Mouse (Mus musculus): ENCODE measurements around the gene Ppa1.

Ppa1 gene

DNA sequence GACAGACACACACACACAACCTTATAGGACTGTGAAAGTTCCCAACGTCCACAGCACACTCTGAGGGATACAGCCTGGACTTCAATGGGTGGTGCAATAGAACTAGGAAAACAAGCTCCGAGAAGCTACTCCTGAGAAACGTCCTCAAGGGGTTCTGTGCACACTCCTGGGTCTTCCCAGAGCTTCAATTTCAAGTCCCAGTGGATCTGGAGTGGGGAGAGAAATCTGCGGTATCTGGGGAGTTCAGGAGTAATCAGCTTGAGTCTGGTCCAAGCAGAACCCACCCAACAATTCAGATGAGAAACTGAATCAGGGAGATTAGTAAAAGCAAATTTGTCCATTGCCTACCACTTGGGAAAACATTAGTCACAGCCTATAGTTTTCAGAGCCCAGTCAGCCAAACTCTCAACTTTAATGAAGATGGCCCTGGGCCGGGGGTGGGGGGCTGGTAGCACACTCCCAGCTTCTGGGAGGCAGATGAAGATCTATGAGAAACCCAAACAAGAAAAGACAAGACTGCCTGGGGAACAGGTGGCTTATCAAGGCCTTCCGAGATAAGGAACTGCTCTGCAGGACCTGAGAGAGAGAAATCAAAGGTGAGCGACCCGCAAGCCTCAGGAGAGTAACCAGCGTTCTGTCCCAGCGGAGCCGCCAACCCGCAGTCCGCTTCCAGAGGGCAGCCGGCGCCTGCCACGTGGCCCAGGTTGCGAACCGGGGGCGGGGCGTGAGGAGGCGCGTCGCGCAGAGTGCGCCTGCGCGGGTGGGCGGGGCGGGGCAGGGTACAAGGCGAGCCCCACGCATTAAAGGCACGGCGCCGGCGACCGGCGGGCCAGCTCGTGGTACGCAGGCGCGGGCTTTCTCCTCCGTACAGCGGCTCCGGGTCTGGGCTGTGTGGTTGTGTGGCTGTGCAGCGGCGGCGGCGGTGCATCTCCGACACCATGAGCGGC is at the start of gene Ppa1:
TSS of gene Ppa1 (plus strand) at position 763 of the 947 bp plus-strand sequence.
- in situ Hi-C loops (cut with MboI; ENCODE audit: unreplicated experiment in 2 of 2): no loop called here

GRCm38 (mm10) chr10:61599556-61600114 is 48.7 kb upstream of the Ppa1 start:
- in situ Hi-C loops (cut with MboI; ENCODE audit: unreplicated experiment in 2 of 2): loop anchor here (5.0 to 25.0 kb wide), 2 partner anchors 132 to 588 kb away; no protein-coding TSS in a partner anchor

DNA sequence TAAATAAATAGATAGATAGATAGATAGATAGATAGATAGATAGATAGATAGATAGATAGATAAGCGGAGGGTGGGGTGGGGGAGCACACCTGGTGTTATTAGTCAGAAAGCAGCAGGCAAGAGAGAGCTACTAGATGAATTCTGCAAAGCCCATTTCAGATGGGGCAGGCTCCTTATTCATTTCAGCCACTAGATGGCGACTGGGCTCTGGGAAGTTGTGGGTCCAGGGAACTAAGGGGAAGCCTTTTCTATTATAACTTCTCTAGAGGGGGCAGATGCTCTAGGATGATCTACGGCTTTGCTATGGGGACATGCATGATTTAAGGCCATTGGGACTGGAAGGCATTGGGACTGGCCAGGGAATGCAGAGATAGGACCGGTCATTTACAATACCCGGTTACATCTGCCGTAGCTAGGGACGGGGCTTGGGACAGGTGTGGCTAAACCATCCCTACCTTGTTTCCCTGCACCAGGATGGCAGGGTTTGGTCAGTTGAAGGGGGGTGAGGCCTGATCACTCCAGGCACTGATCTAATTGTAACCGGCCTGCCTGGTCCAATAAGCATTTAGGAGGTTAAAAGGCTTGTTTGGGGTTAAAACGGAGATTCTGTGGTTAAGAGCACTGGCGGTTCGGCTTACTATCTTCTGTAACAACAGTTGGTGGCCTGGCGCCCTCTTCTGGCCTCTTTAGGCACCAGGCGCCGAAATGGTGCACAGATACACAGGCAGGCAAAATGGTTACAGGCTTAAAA is 45.9 kb upstream of the Ppa1 start:
- in situ Hi-C loops (cut with MboI; ENCODE audit: unreplicated experiment in 2 of 2): loop anchor here (5.0 to 25.0 kb wide), 2 partner anchors 135 to 585 kb away; no protein-coding TSS in a partner anchor

GRCm38 (mm10) chr10:61604376-61605065 is 43.8 kb upstream of the Ppa1 start:
- in situ Hi-C loops (cut with MboI; ENCODE audit: unreplicated experiment in 2 of 2): loop anchor here (5.0 to 25.0 kb wide), 3 partner anchors 53 to 583 kb away; no protein-coding TSS in a partner anchor

DNA sequence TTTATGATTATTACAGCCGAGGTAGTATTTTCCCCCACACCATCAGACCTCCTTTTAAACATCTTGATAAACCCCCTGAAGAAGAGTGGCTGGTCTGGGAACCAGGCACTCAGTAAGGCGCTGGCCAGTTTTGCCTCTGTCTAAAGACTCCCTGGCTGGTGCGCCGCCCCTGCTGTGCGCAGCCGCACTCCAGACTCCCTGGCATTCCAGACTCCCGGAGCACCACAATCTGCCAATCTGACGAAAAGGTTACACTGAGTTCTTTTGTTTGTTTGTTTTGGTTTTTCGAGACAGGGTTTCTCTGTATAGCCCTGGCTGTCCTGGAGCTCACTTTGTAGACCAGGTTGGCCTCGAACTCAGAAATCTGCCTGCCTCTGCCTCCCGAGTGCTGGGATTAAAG is 43.0 kb upstream of the Ppa1 start:
- in situ Hi-C loops (cut with MboI; ENCODE audit: unreplicated experiment in 2 of 2): loop anchor here (5.0 to 25.0 kb wide), 2 partner anchors 52 to 582 kb away; no protein-coding TSS in a partner anchor

GRCm38 (mm10) chr10:61605851-61606250 is 42.5 kb upstream of the Ppa1 start:
- in situ Hi-C loops (cut with MboI; ENCODE audit: unreplicated experiment in 2 of 2): loop anchor here (5.0 to 25.0 kb wide), 2 partner anchors 51 to 581 kb away; no protein-coding TSS in a partner anchor

- in situ Hi-C loops (cut with MboI; ENCODE audit: unreplicated experiment in 2 of 2): loop anchor here (5.0 to 25.0 kb wide), 2 partner anchors 49 to 579 kb away; no protein-coding TSS in a partner anchor
Observed at GRCm38 (mm10) chr10:61608233-61608632, 40.1 kb upstream of the Ppa1 start.

DNA sequence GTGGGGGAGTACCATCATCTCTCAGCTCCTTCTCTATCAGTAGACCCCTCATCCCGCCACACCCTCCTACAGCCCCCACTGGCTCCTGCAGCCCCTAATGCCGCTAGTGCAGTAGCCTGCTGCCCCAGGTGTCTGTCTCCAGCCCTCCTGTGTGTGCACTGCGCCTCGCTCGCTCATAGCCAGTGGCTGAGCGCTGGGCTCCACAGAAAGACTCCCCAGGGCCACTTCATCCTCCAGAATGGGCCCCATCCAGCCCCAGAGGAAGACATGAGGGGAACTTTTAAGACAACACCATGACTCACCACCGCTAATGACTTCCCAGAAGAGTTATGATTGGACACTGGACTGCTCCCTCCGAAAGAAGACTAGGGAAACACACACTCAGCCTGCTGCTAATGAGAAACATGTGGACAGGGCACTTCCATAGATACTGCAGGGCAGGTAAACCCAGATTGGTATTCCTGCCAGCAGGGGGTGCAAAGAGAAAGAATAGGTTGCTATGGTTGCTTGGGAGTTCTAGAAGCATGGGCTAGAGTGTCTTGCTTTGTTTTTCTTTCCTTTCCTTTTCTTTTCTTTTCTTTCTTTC is 37.6 kb upstream of the Ppa1 start:
- in situ Hi-C loops (cut with MboI; ENCODE audit: unreplicated experiment in 2 of 2): loop anchor here in 1 of 2 experiments (25.0 kb wide), 1 partner anchor 577 kb away; no protein-coding TSS in a partner anchor

GRCm38 (mm10) chr10:61614311-61614710 is 34.0 kb upstream of the Ppa1 start:
- in situ Hi-C loops (cut with MboI; ENCODE audit: unreplicated experiment in 2 of 2): loop anchor here in 1 of 2 experiments (25.0 kb wide), 1 partner anchor 573 kb away; no protein-coding TSS in a partner anchor

GRCm38 (mm10) chr10:61618528-61618927 is 29.8 kb upstream of the Ppa1 start:
- in situ Hi-C loops (cut with MboI; ENCODE audit: unreplicated experiment in 2 of 2): loop anchor here in 1 of 2 experiments (25.0 kb wide), 1 partner anchor 569 kb away; no protein-coding TSS in a partner anchor

DNA sequence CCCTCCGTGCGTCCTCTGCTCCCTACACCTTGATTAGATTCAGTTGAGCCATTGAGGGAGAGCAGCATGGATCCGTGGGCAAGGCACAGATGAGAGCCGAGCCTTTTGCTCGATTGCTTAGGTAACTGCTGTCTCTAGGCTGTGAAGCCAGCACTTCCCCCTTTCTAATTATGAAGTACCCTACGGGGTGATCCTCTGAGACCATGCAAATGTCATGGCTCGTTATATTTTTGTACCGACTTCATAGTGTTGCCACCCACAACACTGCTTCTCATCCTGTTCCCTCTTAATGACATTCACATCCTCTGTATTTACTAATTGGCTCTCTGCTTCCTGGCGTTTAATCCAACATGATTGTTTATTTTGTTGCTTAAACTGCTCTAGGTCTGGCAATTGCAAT is 26.7 kb upstream of the Ppa1 start:
- in situ Hi-C loops (cut with MboI; ENCODE audit: unreplicated experiment in 2 of 2): loop anchor here in 1 of 2 experiments (25.0 kb wide), 1 partner anchor 566 kb away; no protein-coding TSS in a partner anchor

GRCm38 (mm10) chr10:61623874-61624273 is 24.5 kb upstream of the Ppa1 start:
- in situ Hi-C loops (cut with MboI; ENCODE audit: unreplicated experiment in 2 of 2): loop anchor here in 1 of 2 experiments (25.0 kb wide), 1 partner anchor 563 kb away; no protein-coding TSS in a partner anchor

DNA sequence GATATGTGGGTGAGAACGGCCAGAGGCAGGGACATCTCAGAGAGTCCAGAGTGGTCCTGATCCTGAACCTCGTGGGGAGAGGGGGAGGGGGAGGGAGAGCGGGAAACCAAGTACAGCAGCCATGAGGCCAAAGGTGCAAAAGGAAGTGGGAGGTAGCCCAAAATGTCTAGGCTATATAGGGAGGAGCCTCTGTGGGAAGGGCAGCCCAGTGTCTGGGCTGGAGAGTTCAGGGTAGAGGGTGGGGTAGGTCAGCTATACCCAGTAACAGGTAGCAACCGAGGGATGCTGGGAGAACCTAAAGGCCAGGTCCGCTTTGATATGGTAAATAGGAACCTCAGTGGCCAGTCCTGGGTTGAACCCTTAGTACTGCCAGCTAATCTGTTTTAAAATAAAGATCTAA is 23.6 kb upstream of the Ppa1 start:
- in situ Hi-C loops (cut with MboI; ENCODE audit: unreplicated experiment in 2 of 2): loop anchor here in 1 of 2 experiments (25.0 kb wide), 1 partner anchor 563 kb away; no protein-coding TSS in a partner anchor

DNA sequence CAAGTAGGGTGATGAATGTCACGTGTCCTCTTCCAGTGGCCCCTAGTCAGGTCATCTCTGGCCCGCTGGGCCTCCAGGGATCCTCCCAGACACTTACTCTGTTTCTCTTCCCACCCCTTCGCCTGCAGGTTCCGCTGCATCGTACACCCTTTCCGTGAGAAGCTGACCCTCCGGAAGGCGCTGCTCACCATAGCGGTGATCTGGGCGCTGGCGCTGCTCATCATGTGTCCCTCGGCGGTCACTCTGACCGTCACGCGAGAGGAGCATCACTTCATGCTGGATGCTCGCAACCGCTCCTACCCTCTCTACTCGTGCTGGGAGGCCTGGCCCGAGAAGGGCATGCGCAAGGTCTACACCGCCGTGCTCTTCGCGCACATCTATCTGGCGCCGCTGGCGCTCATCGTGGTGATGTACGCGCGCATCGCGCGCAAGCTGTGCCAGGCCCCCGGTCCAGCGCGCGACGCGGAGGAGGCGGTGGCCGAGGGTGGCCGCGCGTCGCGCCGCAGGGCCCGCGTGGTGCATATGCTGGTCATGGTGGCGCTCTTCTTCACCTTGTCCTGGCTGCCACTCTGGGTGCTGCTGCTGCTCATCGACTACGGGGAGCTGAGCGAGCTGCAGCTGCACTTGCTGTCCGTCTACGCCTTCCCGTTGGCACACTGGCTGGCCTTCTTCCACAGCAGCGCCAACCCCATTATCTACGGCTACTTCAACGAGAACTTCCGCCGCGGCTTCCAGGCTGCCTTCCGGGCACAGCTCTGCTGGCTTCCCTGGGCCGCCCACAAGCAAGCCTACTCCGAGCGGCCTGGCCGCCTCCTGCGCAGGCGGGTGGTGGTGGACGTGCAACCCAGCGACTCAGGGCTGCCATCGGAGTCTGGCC is 22.7 kb upstream of the Ppa1 start:
- in situ Hi-C loops (cut with MboI; ENCODE audit: unreplicated experiment in 2 of 2): no loop called here

DNA sequence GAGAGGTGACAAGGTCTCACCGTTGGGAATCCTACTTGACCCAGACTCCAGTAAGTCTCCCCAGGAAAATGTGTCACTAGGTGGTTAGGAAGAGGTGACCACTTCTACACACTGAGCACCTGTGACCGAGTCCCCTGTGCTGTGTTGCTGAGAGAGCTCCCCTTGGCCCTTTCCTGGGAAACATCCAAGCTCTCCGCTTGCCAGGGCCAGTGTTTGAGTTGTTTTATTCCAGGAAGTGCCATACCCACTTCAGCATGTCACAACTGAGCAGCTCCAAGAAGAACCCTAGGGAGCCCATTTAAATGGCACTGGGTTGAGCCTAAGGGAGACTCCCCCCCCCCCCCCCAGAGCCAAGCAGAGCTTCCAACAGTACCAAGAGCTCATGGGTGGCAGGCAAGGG is 21.8 kb upstream of the Ppa1 start:
- in situ Hi-C loops (cut with MboI; ENCODE audit: unreplicated experiment in 2 of 2): no loop called here

DNA sequence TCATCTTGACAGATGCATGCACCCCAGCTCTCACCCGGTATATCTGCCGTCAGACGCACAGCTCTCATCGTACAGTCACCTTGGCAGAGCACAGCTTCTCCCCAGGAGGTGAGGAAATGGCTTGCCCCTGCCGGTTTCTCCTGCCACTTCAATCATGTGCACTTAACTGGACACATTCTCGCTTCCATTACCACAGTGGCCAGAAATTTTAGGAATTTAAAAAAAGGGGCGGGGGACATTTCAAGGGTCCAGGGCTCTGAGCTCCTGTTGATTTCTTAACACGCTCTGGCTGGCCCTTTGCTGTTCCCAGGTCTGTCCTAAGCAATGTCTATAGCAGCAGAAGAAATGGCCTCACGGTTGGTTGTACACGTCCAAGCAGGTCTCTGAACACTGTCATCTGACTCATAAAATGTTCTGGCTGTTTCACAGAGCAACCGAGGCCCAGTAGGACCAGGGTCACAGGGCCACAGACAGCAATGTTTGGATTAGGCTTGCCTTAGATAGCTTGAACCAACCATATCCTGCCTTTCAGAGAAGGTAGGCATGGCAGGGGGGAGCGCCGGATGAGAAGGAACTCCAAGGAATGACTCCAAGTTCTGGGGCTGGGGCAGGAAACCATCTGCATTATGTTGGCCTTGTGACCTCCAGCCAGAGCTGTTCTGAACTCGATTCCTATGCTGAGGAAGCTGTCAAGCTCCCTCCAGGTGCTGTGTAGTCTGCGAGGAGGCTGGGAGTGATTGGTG is 21.0 kb upstream of the Ppa1 start:
- in situ Hi-C loops (cut with MboI; ENCODE audit: unreplicated experiment in 2 of 2): no loop called here

DNA sequence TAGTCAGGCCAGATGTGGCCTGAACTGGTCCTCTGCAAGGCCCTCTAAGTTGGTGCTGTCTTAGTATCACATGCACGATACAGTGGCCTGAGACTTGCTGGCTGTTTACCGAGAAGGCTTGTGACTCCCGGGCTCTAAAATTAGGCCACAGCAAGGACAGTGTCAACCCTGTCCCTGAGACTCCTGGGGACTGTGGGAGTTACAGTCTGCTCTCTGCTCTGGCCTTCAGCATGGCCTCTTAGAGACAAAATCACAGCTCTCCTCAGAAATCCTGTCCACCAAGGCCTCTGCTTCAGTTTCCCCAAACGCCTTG is 20.5 kb upstream of the Ppa1 start:
- in situ Hi-C loops (cut with MboI; ENCODE audit: unreplicated experiment in 2 of 2): no loop called here

GRCm38 (mm10) chr10:61632445-61632844 is 15.9 kb upstream of the Ppa1 start:
- in situ Hi-C loops (cut with MboI; ENCODE audit: unreplicated experiment in 2 of 2): no loop called here

All from v-Abl transformed pro-B cells (cell line).